Mouse (Mus musculus) forebrain, embryonic 11.5 days (tissue): ENCODE measurements around the gene Rffl. TPM values are rescaled to one million over a fixed set of nuclear protein-coding genes. Genes with fewer than 3 reads are reported as not detected.

Experiments
- ATAC-seq: fragments of 200-750 bp; cut with Nextera tagmentation; replicated peaks from 2 replicates; pipeline ENCODE4 v1.8.0; 2017; ENCODE audit warnings: moderate TSS enrichment; ENCODE audit not compliant: low FRiP score
- DNase-seq: peaks from one replicate; pipeline ENCODE4 v3.0.0-alpha.2; 2017; ENCODE audit warnings: low spot score
- H3K27ac ChIP-seq: fragments of 300-500 bp; sonication (generic); 2 replicates; pipeline ENCODE4 v1.5.1; 2014; ENCODE audit warnings: low read depth, low read length
- H3K27me3 ChIP-seq: fragments of 300-500 bp; sonication (generic); 2 replicates; pipeline ENCODE4 v1.6.1; 2014; ENCODE audit warnings: mild to moderate bottlenecking, low read length, mixed read lengths; ENCODE audit not compliant: control insufficient read depth, insufficient read depth
- H3K36me3 ChIP-seq: fragments of 300-500 bp; sonication (generic); 2 replicates; pipeline ENCODE4 v1.6.1; 2014; ENCODE audit warnings: mild to moderate bottlenecking, low read length, moderate library complexity, mixed read lengths; ENCODE audit not compliant: control insufficient read depth, insufficient read depth
- H3K4me1 ChIP-seq: fragments of 300-500 bp; sonication (generic); replicated peaks from 2 replicates; pipeline ENCODE4 v1.6.1; 2014; ENCODE audit warnings: low read length, mixed read lengths; ENCODE audit not compliant: control insufficient read depth, insufficient read depth
- H3K4me2 ChIP-seq: fragments of 300-500 bp; sonication (generic); 2 replicates; pipeline ENCODE4 v1.6.1; 2014; ENCODE audit warnings: low read depth, mild to moderate bottlenecking, low read length, moderate library complexity, mixed read lengths; ENCODE audit not compliant: severe bottlenecking
- H3K4me3 ChIP-seq: fragments of 300-500 bp; sonication (generic); 2 replicates; pipeline ENCODE4 v1.5.1; 2014; ENCODE audit warnings: low read depth, low read length
- H3K9ac ChIP-seq: fragments of 300-500 bp; sonication (generic); 2 replicates; pipeline ENCODE4 v1.6.1; 2014; ENCODE audit warnings: low read length
- H3K9me3 ChIP-seq: fragments of 300-500 bp; sonication (generic); 2 replicates; pipeline ENCODE4 v1.6.1; 2016; ENCODE audit warnings: low read length, mixed read lengths; ENCODE audit not compliant: control insufficient read depth
- WGBS: fragments of 180-500 bp; shearing (Covaris S2); extraction: QIAGEN DNeasy Blood & Tissue Kit; methylation state at CpG from one replicate; pipeline ENCODE4 v1.1.7; 2014; 5-methylcytosine and 5-hydroxymethylcytosine counted together
- polyA plus RNA-seq: library from polyadenylated mRNA; unstranded; fragments of >200 nt; fragmentation: Nextera tagmentation; extraction: Ambion mirVana; gene quantifications from 2 replicates; pipeline ENCODE4 v1.2.1, GENCODE M21; 2014

Gene Rffl
- polyA plus RNA-seq, 1 experiment from 2014 or later, result 17.0 TPM

DNA sequence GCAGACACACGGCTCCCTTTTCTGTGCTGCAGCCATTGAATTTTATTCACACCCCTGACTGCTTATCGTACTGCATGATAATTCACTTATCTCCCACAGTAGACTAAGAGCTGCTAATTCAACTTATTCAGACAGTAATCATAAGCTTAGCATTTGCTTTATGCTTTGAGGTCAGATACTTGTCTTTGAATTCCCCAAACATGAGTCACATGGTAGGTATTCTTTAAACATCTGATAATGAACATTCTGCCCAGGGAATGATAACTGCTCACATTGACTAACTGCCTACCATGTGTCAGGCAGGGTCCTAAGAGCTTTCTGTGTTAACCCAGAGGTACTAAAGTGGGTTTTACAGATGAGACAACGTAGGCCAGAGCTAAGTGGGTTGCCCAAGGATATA is 64.4 kb downstream of the Rffl start:
- Histone ChIP-seq H3K4me2 (no peak overlapping the region), H3K27me3 (no peaks in the 10 kb centered on the region), H3K9ac (no peak overlapping the region), H3K27ac (no peak overlapping the region), H3K9me3 (no peaks in the 10 kb centered on the region), H3K4me3 (no peak overlapping the region), H3K4me1 (no peaks in the 10 kb centered on the region), H3K36me3 (peaks cover 7% of the 10 kb centered on the region)
- 89% methylated on average over 3 of the region's 3 CpGs for WGBS
- ATAC-seq (no peak), DNase-seq (no peak)

DNA sequence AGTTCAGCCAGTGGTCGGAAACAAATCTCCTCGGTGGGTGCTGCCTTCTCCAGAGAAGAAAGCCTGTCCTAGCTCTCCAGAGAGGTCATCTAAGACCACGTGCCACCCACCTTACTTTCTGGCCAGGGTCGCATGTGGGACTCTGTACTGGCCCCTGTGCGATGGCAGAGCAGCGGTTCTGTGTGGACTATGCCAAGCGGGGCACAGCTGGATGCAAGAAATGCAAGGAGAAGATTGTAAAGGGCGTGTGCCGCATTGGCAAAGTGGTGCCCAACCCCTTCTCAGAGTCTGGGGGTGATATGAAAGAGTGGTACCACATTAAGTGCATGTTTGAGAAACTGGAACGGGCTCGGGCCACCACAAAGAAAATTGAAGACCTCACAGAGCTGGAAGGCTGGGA is 87.6 kb downstream of the Rffl start:
- H3K9me3 ChIP-seq, result no peaks in the 10 kb centered on the region
- no peak overlapping the region for H3K4me2 ChIP-seq
- H3K4me3 ChIP-seq, result no peak overlapping the region
- no peak overlapping the region for H3K9ac ChIP-seq
- 92% methylated on average over 11 of the region's 11 CpGs for WGBS
- ATAC-seq, result no peak
- DNase-seq, result no peak
- H3K27ac ChIP-seq, result no peak overlapping the region
- peaks cover 5% of the 10 kb centered on the region; the same call in 1 of the 2 replicates for H3K4me1 ChIP-seq
- peaks cover 2% of the 10 kb centered on the region; the same call in 1 of the 2 replicates for H3K36me3 ChIP-seq
- H3K27me3 ChIP-seq, result no peaks in the 10 kb centered on the region

DNA sequence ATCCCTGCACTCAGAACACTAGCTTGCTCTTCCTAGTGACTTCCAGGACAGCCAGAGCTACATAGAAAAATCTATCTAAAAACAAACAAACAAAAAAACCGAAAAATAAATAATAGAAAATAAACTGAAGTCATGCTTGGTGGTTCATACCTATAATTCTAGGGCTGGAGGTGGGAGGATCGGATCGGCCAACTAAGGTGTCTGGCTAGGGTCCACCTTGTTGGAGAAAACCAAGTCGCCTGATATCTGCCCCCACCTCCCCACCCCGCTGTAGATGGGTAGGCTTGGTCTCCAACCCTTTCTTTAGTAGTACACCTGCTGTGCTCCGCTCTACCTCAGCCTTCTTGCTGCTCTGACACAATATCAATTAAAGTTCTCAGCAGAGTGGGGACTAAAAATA is 88.8 kb downstream of the Rffl start:
- Histone ChIP-seq H3K36me3 (no peaks in the 10 kb centered on the region; the same call in 1 of the 2 replicates), H3K27ac (no peak overlapping the region), H3K9me3 (no peaks in the 10 kb centered on the region), H3K4me2 (peak overlapping the region; percentile 57), H3K4me1 (peaks cover 5% of the 10 kb centered on the region; the same call in 1 of the 2 replicates), H3K4me3 (peak overlapping the region; percentile 93), H3K27me3 (no peaks in the 10 kb centered on the region), H3K9ac (peak overlapping the region; percentile 97)
- no peak for ATAC-seq
- no peak for DNase-seq
- 50% methylated on average over 6 of the region's 6 CpGs for WGBS

DNA sequence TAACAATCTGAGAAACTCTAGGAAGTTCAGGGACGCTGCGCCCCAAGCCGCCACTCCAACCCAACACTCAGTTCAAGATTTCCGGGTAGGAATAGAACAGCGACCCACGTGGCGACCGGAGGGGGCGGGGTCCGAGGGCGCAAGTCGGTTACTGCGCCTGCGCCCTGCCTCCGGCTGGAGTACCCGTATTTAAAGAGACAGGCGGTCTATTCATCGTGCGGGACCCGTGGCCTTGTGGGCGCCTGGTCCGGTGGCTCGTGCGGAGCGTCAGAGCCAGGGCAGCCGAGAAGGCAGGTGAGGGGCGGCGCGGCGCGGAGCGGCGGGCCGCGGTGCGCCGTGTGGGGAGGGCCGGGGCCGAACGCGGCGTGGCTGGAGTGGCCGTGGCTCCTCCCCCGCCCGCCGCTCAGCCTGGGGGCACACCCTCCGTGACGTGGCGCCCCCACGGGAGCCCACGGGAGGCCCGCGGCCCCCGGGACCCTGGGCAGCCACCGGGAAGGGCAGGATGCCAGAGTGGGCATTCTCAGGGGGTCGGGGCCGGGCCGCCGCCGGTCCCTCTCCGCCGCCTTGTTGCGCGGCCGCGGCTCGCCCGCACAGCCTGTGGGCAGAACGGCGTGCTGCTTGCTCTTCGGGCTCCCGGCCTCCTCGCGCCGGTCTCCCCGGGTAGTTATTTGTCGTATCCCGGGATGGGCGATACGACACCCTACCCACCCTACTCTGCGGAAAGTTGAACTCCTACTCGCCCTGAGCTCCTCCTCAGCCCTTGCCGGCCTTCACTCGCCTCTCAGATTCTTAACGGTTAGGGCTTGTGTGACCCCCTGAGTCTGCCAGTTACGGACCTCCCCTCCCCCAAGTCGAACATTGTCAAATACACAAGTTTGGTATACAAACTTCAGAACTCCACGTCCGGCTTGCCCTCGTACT is 89.8 kb downstream of the Rffl start, which contains the start of gene Lig3:
Gene Lig3, plus strand, starts transcription at position 126 of the 921 bp plus-strand sequence.
- H3K27me3 ChIP-seq, result no peaks in the 10 kb centered on the region
- no peaks in the 10 kb centered on the region; the same call in 1 of the 2 replicates for H3K36me3 ChIP-seq
- DNase-seq (peak; percentile 96), ATAC-seq (peak; percentile 94)
- H3K9ac ChIP-seq, result peak within 1 kb of the TSS; percentile 97
- peaks cover 5% of the 10 kb centered on the region; the same call in 1 of the 2 replicates for H3K4me1 ChIP-seq
- H3K9me3 ChIP-seq, result no peaks in the 10 kb centered on the region
- peak within 1 kb of the TSS; percentile 89 for H3K27ac ChIP-seq
- H3K4me2 ChIP-seq, result peak within 1 kb of the TSS; percentile 57
- H3K4me3 ChIP-seq, result peak within 1 kb of the TSS; percentile 93
- under 1% methylated on average over 86 of the region's 90 CpGs for WGBS

GRCm38 (mm10) chr11:82780134-82780533 is 90.9 kb downstream of the Rffl start:
- Histone ChIP-seq H3K9ac (peak overlapping the region; percentile 97), H3K36me3 (no peaks in the 10 kb centered on the region; the same call in 1 of the 2 replicates), H3K27ac (no peak overlapping the region), H3K27me3 (no peaks in the 10 kb centered on the region), H3K4me1 (peaks cover 5% of the 10 kb centered on the region; the same call in 1 of the 2 replicates), H3K4me2 (peak overlapping the region; percentile 57), H3K9me3 (no peaks in the 10 kb centered on the region), H3K4me3 (peak overlapping the region; percentile 93)
- DNase-seq (no peak), ATAC-seq (no peak)
- 55% methylated on average over 5 of the region's 5 CpGs for WGBS

DNA sequence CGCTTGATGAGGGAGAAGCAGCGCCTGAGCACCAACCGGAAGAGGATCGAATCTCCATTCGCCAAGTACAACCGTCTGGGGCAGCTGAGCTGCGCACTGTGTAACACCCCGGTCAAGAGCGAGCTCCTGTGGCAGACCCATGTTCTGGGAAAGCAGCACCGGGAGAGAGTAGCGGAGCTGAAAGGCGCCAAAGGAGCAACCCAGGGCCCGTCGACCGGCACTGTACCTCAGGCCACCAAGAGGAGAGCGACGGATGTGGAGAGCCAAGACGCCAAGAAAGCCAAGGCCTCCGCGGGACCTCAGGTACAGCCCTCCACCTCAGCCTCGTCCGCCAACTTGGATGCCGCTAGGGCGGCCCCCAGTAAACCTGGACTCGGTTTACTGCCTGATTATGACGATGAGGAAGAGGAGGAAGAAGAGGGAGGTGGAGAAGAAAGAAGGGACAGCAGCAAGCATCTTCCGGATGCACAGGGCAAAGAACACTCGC is 106.5 kb downstream of the Rffl start:
- H3K27me3 ChIP-seq, result no peaks in the 10 kb centered on the region
- under 1% methylated on average over 28 of the region's 28 CpGs for WGBS
- peaks cover 6% of the 10 kb centered on the region for H3K4me1 ChIP-seq
- H3K4me3 ChIP-seq, result peak overlapping the region; percentile 99
- DNase-seq (no peak), ATAC-seq (peak; percentile 64; the same call in 1 of the 2 replicates)
- peak overlapping the region; percentile 87 for H3K4me2 ChIP-seq
- H3K9me3 ChIP-seq, result no peaks in the 10 kb centered on the region
- H3K36me3 ChIP-seq, result no peaks in the 10 kb centered on the region
- peak overlapping the region; percentile 87 for H3K9ac ChIP-seq
- no peak overlapping the region for H3K27ac ChIP-seq

- ATAC-seq (peak; percentile 99), DNase-seq (peak; percentile 92)
- peak within 1 kb of the TSS; percentile 82 for H3K27ac ChIP-seq
- H3K4me3 ChIP-seq, result peak within 1 kb of the TSS; percentile 99
- no peaks in the 10 kb centered on the region for H3K36me3 ChIP-seq
- H3K27me3 ChIP-seq, result no peaks in the 10 kb centered on the region
- H3K9me3 ChIP-seq, result no peaks in the 10 kb centered on the region
- peak within 1 kb of the TSS; percentile 87 for H3K9ac ChIP-seq
- H3K4me2 ChIP-seq, result peak within 1 kb of the TSS; percentile 87
- WGBS, result under 1% methylated on average over 44 of the region's 44 CpGs
- peaks cover 6% of the 10 kb centered on the region for H3K4me1 ChIP-seq
These were observed 107.1 kb downstream of the Rffl start, which contains the start of the genes Cct6b and Zfp830 for GRCm38 (mm10) chr11:82763742-82764437. Cct6b (minus strand) TSS chr11:82764321. Zfp830 (plus strand) TSS chr11:82764345.

- DNase-seq (no peak), ATAC-seq (no peak)
- peak overlapping the region; percentile 87 for H3K9ac ChIP-seq
- H3K9me3 ChIP-seq, result no peaks in the 10 kb centered on the region
- WGBS, result 14% methylated on average over 4 of the region's 4 CpGs
- peak overlapping the region; percentile 82; the same call in 1 of the 2 replicates for H3K27ac ChIP-seq
- no peaks in the 10 kb centered on the region for H3K27me3 ChIP-seq
- peaks cover 6% of the 10 kb centered on the region for H3K4me1 ChIP-seq
- H3K36me3 ChIP-seq, result no peaks in the 10 kb centered on the region
- H3K4me2 ChIP-seq, result peak overlapping the region; percentile 71
- peak overlapping the region; percentile 99 for H3K4me3 ChIP-seq
These were observed 107.7 kb downstream of the Rffl start for GRCm38 (mm10) chr11:82763261-82763660.
